Mouse (Mus musculus) bone marrow, adult 2 months (tissue): ENCODE results near the gene Fras1.

Experiments
- CTCF ChIP-seq: fragments of 200-500 bp; IDR thresholded peaks from 2 replicates; pipeline ENCODE4 v1.5.1; 2011; ENCODE audit warnings: low read length, control low read depth; ENCODE audit not compliant: control insufficient read depth, insufficient read depth
- POLR2A ChIP-seq: fragments of 200-500 bp; IDR thresholded peaks from 2 replicates; pipeline ENCODE4 v1.6.1; 2011; ENCODE audit warnings: low read depth, mild to moderate bottlenecking, control low read depth, low read length, borderline replicate concordance; ENCODE audit not compliant: control insufficient read depth

DNA sequence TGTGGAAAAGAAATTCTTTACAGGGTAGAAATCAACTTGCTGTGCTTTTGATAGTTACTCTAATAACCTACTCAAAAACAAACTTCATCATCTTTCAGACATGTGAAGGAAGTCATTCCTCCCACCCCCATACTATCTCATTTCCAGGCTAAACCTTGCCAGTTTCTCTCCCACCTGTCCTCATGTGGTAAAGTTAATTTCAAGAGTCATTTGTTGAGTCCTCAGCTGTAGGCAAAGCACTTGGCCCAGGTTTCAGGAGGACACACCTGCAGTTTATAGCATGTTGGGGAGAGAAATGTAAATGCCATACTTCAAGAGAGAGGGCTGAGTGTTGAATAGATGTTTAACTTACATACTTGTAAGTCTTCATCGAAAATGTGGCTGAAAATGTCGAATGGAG is 107.4 kb downstream of the Fras1 start:
- TF ChIP-seq POLR2A (no peak), CTCF (no peak)
